Mouse (Mus musculus) megakaryocyte, embryonic 14.5 days (primary cell): ENCODE results near the gene Bckdhb.

Experiments
- FLI1 ChIP-seq: IDR thresholded peaks from 2 replicates; pipeline ENCODE4 v1.6.1; 2012; ENCODE audit warnings: low read length, inconsistent platforms, mixed read lengths
- GATA1 ChIP-seq: IDR thresholded peaks from 3 replicates; pipeline ENCODE4 v1.6.1; 2012; ENCODE audit warnings: mixed read lengths, low read length, inconsistent platforms, borderline replicate concordance

DNA sequence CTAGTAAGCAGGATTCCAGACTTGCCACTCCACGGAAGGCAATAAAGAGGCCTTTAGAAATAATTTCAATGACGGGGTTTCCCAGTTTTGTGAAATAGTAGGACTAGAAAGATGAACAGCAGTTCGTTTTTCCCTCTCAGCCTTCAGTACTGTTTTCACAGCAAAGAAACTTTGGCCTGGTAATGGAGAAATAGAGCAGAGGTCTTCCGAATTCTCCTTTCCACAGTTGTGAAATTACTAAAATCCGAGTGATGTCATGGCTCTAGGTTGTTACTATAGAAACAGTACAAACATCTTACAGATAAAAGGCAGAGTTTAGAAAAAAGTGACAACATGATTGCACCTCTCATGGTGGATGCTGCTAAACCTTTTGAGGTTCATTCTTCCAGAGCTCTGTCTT is 1.4 kb downstream of the Bckdhb start:
- TF ChIP-seq GATA1 = no peak
- no peak for TF ChIP-seq FLI1
